ENCODE assay signal across 8 mouse cellular contexts in the genomic region with DNA sequence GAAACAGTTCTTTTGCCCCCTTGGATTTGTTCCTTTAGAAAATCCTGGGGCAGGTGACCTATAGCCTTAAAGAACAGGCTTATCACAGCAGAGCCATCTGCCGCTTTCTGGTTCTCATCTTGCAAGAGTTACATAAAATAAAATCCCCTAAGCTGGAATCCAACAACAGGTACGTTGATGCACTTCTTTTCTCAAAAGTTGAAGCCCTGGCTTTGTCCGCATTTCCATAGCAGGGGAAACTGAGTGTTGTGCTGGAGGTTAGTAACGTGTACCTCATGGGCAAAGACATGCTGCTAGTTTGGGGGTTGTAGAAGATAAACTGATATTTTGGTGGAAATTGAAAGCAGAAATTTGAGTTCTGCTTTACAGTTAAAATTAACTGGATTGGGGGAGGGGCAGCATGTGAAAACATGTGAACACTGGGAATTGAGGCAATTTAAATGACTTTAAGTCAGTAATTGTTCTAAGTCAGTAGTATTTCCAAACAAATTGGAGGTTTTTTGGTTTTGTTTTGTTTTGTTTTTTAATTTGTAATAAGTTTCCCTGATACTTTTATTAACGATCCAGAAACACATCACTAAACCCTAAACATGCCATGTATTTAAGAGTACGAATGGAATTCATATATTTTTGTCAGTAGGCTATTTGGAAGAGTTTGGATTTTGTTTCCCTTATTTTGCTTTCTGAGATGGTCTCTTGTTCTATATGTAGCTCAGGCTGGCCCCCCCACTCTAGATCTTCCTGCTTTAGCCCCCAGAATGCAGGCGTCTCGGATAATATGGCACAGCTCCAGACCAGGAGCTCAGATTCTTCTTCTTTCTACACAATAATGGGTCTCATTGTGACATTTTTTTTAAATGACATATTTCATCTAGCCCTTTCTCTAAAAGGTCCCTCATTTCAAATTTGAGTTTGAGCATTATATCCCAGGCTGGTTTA. TPM values are rescaled to one million over a fixed set of nuclear protein-coding genes. Genes with fewer than 3 reads are reported as not detected.
A peak's percentile ranks its signal among the peaks of the same experiment; 100 is the strongest.
DNase-seq lines count a peak whose midpoint lies in the region; ATAC-seq and TF ChIP-seq lines count a peak whose summit lies in the region.

No protein-coding gene starts in this region.

- no peak for DNase-seq in kidney, adult 11 months
- DNase-seq in G1E (ENCODE audit: low spot score), result no peak
- DNase-seq in forebrain, embryonic 10.5 days (ENCODE audit: extremely low spot score, low spot score), result no peak
- DNase-seq in liver, embryonic 14.5 days (ENCODE audit: low read depth in 3 of 3, low spot score in 3 of 3), result no peak
- DNase-seq in layer of hippocampus, postnatal 14 days (ENCODE audit: low spot score in 2 of 2), result no peak
- DNase-seq in layer of hippocampus, postnatal 25 days (ENCODE audit: extremely low spot score in 1 of 2, low spot score in 1 of 2), result no peak
- no peak for DNase-seq in gastrocnemius, postnatal 25 days

- peaks cover 33% of the 10 kb centered on the region for H3K36me3 ChIP-seq in kidney, embryonic 15.5 days
- peaks cover 34% of the 10 kb centered on the region for H3K36me3 ChIP-seq in G1E (replicated peaks)
- peaks cover 56% of the 10 kb centered on the region for H3K36me3 ChIP-seq in forebrain, embryonic 10.5 days (replicated peaks)
- peaks cover 3% of the 10 kb centered on the region for H3K36me3 ChIP-seq in liver, embryonic 14.5 days (replicated peaks; ENCODE audit: control insufficient read depth, insufficient read depth, low read depth)

- TF ChIP-seq CTCF in G1E (IDR thresholded peaks at IDR 0.05; ENCODE audit: low read depth, low read length), result no peak
- no peak for TF ChIP-seq CTCF in liver, embryonic 14.5 days (IDR thresholded peaks at IDR 0.05; ENCODE audit: low read depth)

- H3K4me3 ChIP-seq in kidney, embryonic 15.5 days (replicated peaks), result peak overlapping the region; percentile 50
- peak overlapping the region; percentile 45; the same call in 1 of the 2 replicates for H3K4me3 ChIP-seq in G1E (ENCODE audit: low read depth, low read length)
- peak overlapping the region; percentile 49 for H3K4me3 ChIP-seq in forebrain, embryonic 10.5 days
- peak overlapping the region in 1 of 2 experiments; percentile 25; a peak in 1 of 4 replicates for H3K4me3 ChIP-seq in liver, embryonic 14.5 days (ENCODE audit: insufficient read depth in 1 of 2, low read depth in 2 of 2, low read length in 2 of 2)

- peak overlapping the region; percentile 27; the same call in 1 of the 2 replicates for H3K27ac ChIP-seq in kidney, embryonic 15.5 days
- 0 out of 2 replicates have a peak overlapping the region, but pooled peaks have one; percentile 20 for H3K27ac ChIP-seq in forebrain, embryonic 10.5 days
- H3K27ac ChIP-seq in liver, embryonic 14.5 days, result no peak overlapping the region

- peak overlapping the region; percentile 68 for H3K4me2 ChIP-seq in kidney, embryonic 15.5 days
- peak overlapping the region; percentile 47 for H3K4me2 ChIP-seq in liver, embryonic 14.5 days (ENCODE audit: low read depth)

- WGBS in kidney, embryonic 15.5 days, result 37% methylated on average over 8 of the region's 8 CpGs
- 80% methylated on average over 8 of the region's 8 CpGs for WGBS in forebrain, embryonic 10.5 days
- 66% methylated on average over 8 of the region's 8 CpGs for WGBS in liver, embryonic 14.5 days (ENCODE audit: insufficient replicate concordance)

- no peaks in the 10 kb centered on the region for H3K9me3 ChIP-seq in kidney, embryonic 15.5 days (replicated peaks)
- H3K9me3 ChIP-seq in G1E (replicated peaks), result no peaks in the 10 kb centered on the region
- H3K9me3 ChIP-seq in forebrain, embryonic 10.5 days, result no peaks in the 10 kb centered on the region
- H3K9me3 ChIP-seq in liver, embryonic 14.5 days (ENCODE audit: control insufficient read depth, low read length), result no peaks in the 10 kb centered on the region

- H3K27me3 ChIP-seq in kidney, embryonic 15.5 days, result no peaks in the 10 kb centered on the region
- no peaks in the 10 kb centered on the region for H3K27me3 ChIP-seq in G1E (ENCODE audit: insufficient read depth, low read length)
- H3K27me3 ChIP-seq in forebrain, embryonic 10.5 days (ENCODE audit: poor library complexity, severe bottlenecking), result no peaks in the 10 kb centered on the region
- no peaks in the 10 kb centered on the region for H3K27me3 ChIP-seq in liver, embryonic 14.5 days (ENCODE audit: control insufficient read depth, insufficient read depth, low read length)

- H3K9ac ChIP-seq in kidney, embryonic 15.5 days, result peak overlapping the region; percentile 47
- no peak overlapping the region for H3K9ac ChIP-seq in liver, embryonic 14.5 days (replicated peaks)

- H3K4me1 ChIP-seq in kidney, embryonic 15.5 days, result peaks cover 44% of the 10 kb centered on the region
- H3K4me1 ChIP-seq in G1E (ENCODE audit: insufficient read depth, low read depth, low read length), result peaks cover 40% of the 10 kb centered on the region
- H3K4me1 ChIP-seq in forebrain, embryonic 10.5 days, result peaks cover 41% of the 10 kb centered on the region
- H3K4me1 ChIP-seq in liver, embryonic 14.5 days (replicated peaks; ENCODE audit: control insufficient read depth in 2 of 2, insufficient read depth in 2 of 2, low read length in 1 of 2), result peaks cover 8 to 12% of the 10 kb centered on the region in 2 experiments

- no peak for TF ChIP-seq EP300 in liver, embryonic 14.5 days (IDR thresholded peaks at IDR 0.05; ENCODE audit: low read depth)

- ATAC-seq in kidney, embryonic 15.5 days (replicated peaks; ENCODE audit: low FRiP score), result no peak
- ATAC-seq in G1E (ENCODE audit: extremely low read depth, insufficient number of reproducible peaks, low FRiP score, poor library complexity, severe bottlenecking), result no peak
- no peak for ATAC-seq in liver, embryonic 14.5 days (ENCODE audit: insufficient read depth)

RNA-seq across cellular contexts. Expression of gene Btg1, which starts 3.4 kb away (rescaled TPM):
- polyA plus RNA-seq in kidney, embryonic 15.5 days (2015; fragmentation: Nextera tagmentation; extraction: Ambion mirVana), result 44.9 TPM in 2 replicates
- total RNA-seq in G1E (2014; fragmentation: Nextera tagmentation), result 19.4 and 21.1 TPM in 2 replicates
- 7.4 and 11.0 TPM in 2 replicates for total RNA-seq in G1E (2017)
- polyA plus RNA-seq in G1E (2012), result 8.0 and 9.9 TPM in 2 replicates
- polyA plus RNA-seq in forebrain, embryonic 10.5 days (2016; fragmentation: Nextera tagmentation; extraction: Ambion mirVana), result 20.7 and 24.1 TPM in 2 replicates
- polyA plus RNA-seq in liver, embryonic 14.5 days (2012; rRNA removed), result 1.0 and 2.7 TPM in 2 replicates
- 7.9 and 9.7 TPM in 2 replicates for polyA plus RNA-seq in liver, embryonic 14.5 days (2014; fragmentation: Nextera tagmentation; extraction: Ambion mirVana)
- 10 to 100 TPM; 38.1 to 38.6 TPM for total RNA-seq in layer of hippocampus, postnatal 14 days (2021)
- 10 to 100 TPM; 40.7 to 49.1 TPM for total RNA-seq in layer of hippocampus, postnatal 25 days (2021)
- 10 to 100 TPM; 14.8 to 15.3 TPM for total RNA-seq in gastrocnemius, postnatal 25 days (2021)
